Comparison of ENCODE assay signal across 8 mouse cellular contexts in genomic region chr15:5144021-5144778, GRCm38 (mm10). TPM values are rescaled to one million over a fixed set of nuclear protein-coding genes. Genes with fewer than 3 reads are reported as not detected.
DNase-seq lines count a peak whose midpoint lies in the region; ATAC-seq and TF ChIP-seq lines count a peak whose summit lies in the region.

No protein-coding gene starts in this region.

- DNase-seq in A20 (ENCODE audit: low read depth, low spot score): peak; percentile 71
- DNase-seq in R1 (ENCODE audit: low read depth, low spot score): peak; percentile 68
- DNase-seq in embryo, embryonic 9.5 days (ENCODE audit: extremely low spot score): peak; percentile 86
- peak; percentile 85 for DNase-seq in kidney, postnatal 10 days
- peak; percentile 78 for DNase-seq in liver, postnatal 0 days
- DNase-seq in thymus, postnatal 4 days: peak; percentile 83

- H3K27me3 ChIP-seq in heart, embryonic 11.5 days (ENCODE audit: control insufficient read depth, insufficient read depth, low read length): no peaks in the 10 kb centered on the region
- H3K27me3 ChIP-seq in liver, postnatal 0 days (ENCODE audit: insufficient read depth, low read length): no peaks in the 10 kb centered on the region
- H3K27me3 ChIP-seq in neural tube, embryonic 15.5 days (replicated peaks): no peaks in the 10 kb centered on the region

- peak overlapping the region; percentile 97 for H3K9ac ChIP-seq in heart, embryonic 11.5 days (ENCODE audit: low read depth, low read length)
- H3K9ac ChIP-seq in liver, postnatal 0 days (replicated peaks): peak overlapping the region; percentile 93
- H3K9ac ChIP-seq in neural tube, embryonic 15.5 days (replicated peaks): peak overlapping the region; percentile 67

- H3K36me3 ChIP-seq in heart, embryonic 11.5 days (ENCODE audit: control insufficient read depth, insufficient read depth, low read length): no peaks in the 10 kb centered on the region
- no peaks in the 10 kb centered on the region for H3K36me3 ChIP-seq in liver, postnatal 0 days (replicated peaks; ENCODE audit: insufficient read depth, low read length)
- no peaks in the 10 kb centered on the region for H3K36me3 ChIP-seq in neural tube, embryonic 15.5 days

- H3K4me2 ChIP-seq in heart, embryonic 11.5 days: peak overlapping the region; percentile 83
- peak overlapping the region; percentile 83 for H3K4me2 ChIP-seq in liver, postnatal 0 days (ENCODE audit: low read depth, low read length)
- peak overlapping the region; percentile 67 for H3K4me2 ChIP-seq in neural tube, embryonic 15.5 days

- TF ChIP-seq EP300 in liver, postnatal 0 days (IDR thresholded peaks at IDR 0.05; ENCODE audit: low read depth): no peak

- peak; percentile 43; the same call in 1 of the 2 replicates for TF ChIP-seq CTCF in liver, postnatal 0 days (IDR thresholded peaks at IDR 0.05; ENCODE audit: low read depth)

- peak overlapping the region; percentile 92 for H3K4me3 ChIP-seq in heart, embryonic 11.5 days (ENCODE audit: low read depth, low read length)
- H3K4me3 ChIP-seq in liver, postnatal 0 days (ENCODE audit: low read depth, low read length): peak overlapping the region; percentile 76
- peak overlapping the region; percentile 82 for H3K4me3 ChIP-seq in neural tube, embryonic 15.5 days (replicated peaks)

- H3K27ac ChIP-seq in heart, embryonic 11.5 days (ENCODE audit: low read depth, low read length): peak overlapping the region; percentile 95
- H3K27ac ChIP-seq in liver, postnatal 0 days (ENCODE audit: low read depth): peak overlapping the region; percentile 81
- H3K27ac ChIP-seq in neural tube, embryonic 15.5 days (replicated peaks): peak overlapping the region; percentile 92

- H3K4me1 ChIP-seq in heart, embryonic 11.5 days (ENCODE audit: control insufficient read depth, insufficient read depth, low read length): peaks cover 8% of the 10 kb centered on the region
- H3K4me1 ChIP-seq in liver, postnatal 0 days (ENCODE audit: insufficient read depth): peaks cover 31% of the 10 kb centered on the region
- H3K4me1 ChIP-seq in neural tube, embryonic 15.5 days: peaks cover 27% of the 10 kb centered on the region

- under 1% methylated on average over 58 of the region's 61 CpGs for WGBS in heart, embryonic 11.5 days (ENCODE audit: insufficient replicate concordance)
- WGBS in liver, postnatal 0 days (ENCODE audit: insufficient replicate concordance): 4% methylated on average over 57 of the region's 61 CpGs
- WGBS in neural tube, embryonic 15.5 days: under 1% methylated on average over 58 of the region's 61 CpGs

- H3K9me3 ChIP-seq in heart, embryonic 11.5 days (replicated peaks; ENCODE audit: control insufficient read depth, low read length): no peaks in the 10 kb centered on the region
- no peaks in the 10 kb centered on the region for H3K9me3 ChIP-seq in liver, postnatal 0 days (ENCODE audit: low read length)
- H3K9me3 ChIP-seq in neural tube, embryonic 15.5 days (replicated peaks): no peaks in the 10 kb centered on the region

- peak; percentile 74 for ATAC-seq in heart, embryonic 11.5 days (replicated peaks; ENCODE audit: insufficient number of reproducible peaks, low FRiP score, low TSS enrichment)
- ATAC-seq in liver, postnatal 0 days: peak; percentile 41
- ATAC-seq in neural tube, embryonic 15.5 days (ENCODE audit: low FRiP score): peak; percentile 92

RNA-seq across cellular contexts. Expression of gene Prkaa1, which starts 0.5 kb away (rescaled TPM):
- polyA plus RNA-seq in heart, embryonic 11.5 days (2014; fragmentation: Nextera tagmentation; extraction: Ambion mirVana): 25.5 and 28.0 TPM in 2 replicates
- polyA plus RNA-seq in liver, postnatal 0 days (2015; fragmentation: Nextera tagmentation; extraction: Ambion mirVana): 6.8 and 7.2 TPM in 2 replicates
- 14.5 and 16.9 TPM in 2 replicates for polyA plus RNA-seq in neural tube, embryonic 15.5 days (2015; fragmentation: Nextera tagmentation; extraction: Ambion mirVana)

RNA-seq across cellular contexts. Expression of gene Rpl37, which starts 27.8 kb away (rescaled TPM):
- polyA plus RNA-seq in heart, embryonic 11.5 days (2014; fragmentation: Nextera tagmentation; extraction: Ambion mirVana): 433 and 532 TPM in 2 replicates
- 412 and 430 TPM in 2 replicates for polyA plus RNA-seq in liver, postnatal 0 days (2015; fragmentation: Nextera tagmentation; extraction: Ambion mirVana)
- polyA plus RNA-seq in neural tube, embryonic 15.5 days (2015; fragmentation: Nextera tagmentation; extraction: Ambion mirVana): 343 and 364 TPM in 2 replicates

RNA-seq across cellular contexts. Expression of gene Card6, which starts 35.9 kb away (rescaled TPM):
- 2.5 TPM in 2 replicates for polyA plus RNA-seq in heart, embryonic 11.5 days (2014; fragmentation: Nextera tagmentation; extraction: Ambion mirVana)
- 2.1 and 2.7 TPM in 2 replicates for polyA plus RNA-seq in liver, postnatal 0 days (2015; fragmentation: Nextera tagmentation; extraction: Ambion mirVana)
- 0.32 and 0.91 TPM in 2 replicates for polyA plus RNA-seq in neural tube, embryonic 15.5 days (2015; fragmentation: Nextera tagmentation; extraction: Ambion mirVana)

RNA-seq across cellular contexts. Expression of gene Ttc33, which starts 41.1 kb away (rescaled TPM):
- 35.0 and 37.5 TPM in 2 replicates for polyA plus RNA-seq in heart, embryonic 11.5 days (2014; fragmentation: Nextera tagmentation; extraction: Ambion mirVana)
- polyA plus RNA-seq in liver, postnatal 0 days (2015; fragmentation: Nextera tagmentation; extraction: Ambion mirVana): 16.3 and 16.5 TPM in 2 replicates
- polyA plus RNA-seq in neural tube, embryonic 15.5 days (2015; fragmentation: Nextera tagmentation; extraction: Ambion mirVana): 53.0 and 54.0 TPM in 2 replicates

Comparison
In these comparisons a context has a peak if more than half of its experiments do, and no peak if none do; other contexts are left out.
1. Peak in every context shown above with its lines: DNase-seq, ATAC-seq, H3K4me3 ChIP-seq and H3K27ac ChIP-seq.
2. ATAC-seq: peak in every context shown above with its lines; median percentile 92 in neural tube, embryonic 15.5 days; 74 in heart, embryonic 11.5 days; 41 in liver, postnatal 0 days.